Mouse (Mus musculus): Measurements from ENCODE around the gene Mgst2.

DNA sequence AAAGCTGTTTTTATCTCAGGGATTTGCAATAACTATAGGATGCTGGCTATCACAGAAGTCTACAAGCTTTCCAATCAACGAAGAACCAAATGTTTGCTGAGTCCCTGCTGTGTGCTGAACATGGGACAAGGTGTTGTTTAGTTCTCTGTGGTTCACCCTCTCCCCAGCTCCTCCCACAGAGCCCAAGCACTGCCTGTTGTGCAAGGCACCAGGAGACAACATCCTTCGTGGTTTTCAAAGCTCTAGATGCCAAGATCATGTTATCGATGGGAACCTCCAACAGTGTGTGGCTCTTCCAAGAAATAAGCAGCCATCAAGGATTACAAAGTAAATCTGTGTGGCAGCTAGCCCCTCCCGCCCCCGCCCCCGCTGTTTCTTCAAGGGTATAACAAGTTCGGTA, 70.5 kb downstream of the Mgst2 start:
- TF ChIP-seq CTCF (conservative IDR thresholded peaks at IDR 0.05; ENCODE audit: low read length) (no peak), POU5F1 (IDR thresholded peaks at IDR 0.05; ENCODE audit: borderline replicate concordance, low read length) (no peak), NANOG (IDR thresholded peaks at IDR 0.05; ENCODE audit: borderline replicate concordance, low read length) (no peak)

Data from E14TG2a.4 (cell line).